Mouse (Mus musculus) kidney, postnatal 25 days (tissue): ENCODE measurements around the gene Oxa1l.
A peak's percentile ranks its signal among the peaks of the same experiment; 100 is the strongest.

Experiments
- DNase-seq, 2 experiments: peaks; one replicate each; pipeline ENCODE4 v3.0.0; 2021; ENCODE audit warnings: mixed read lengths in 2 of 2

Gene Oxa1l

GRCm38 (mm10) chr14:54371460-54371859, 10.8 kb downstream of the Oxa1l start:
- peak in 1 of 2 experiments; percentile 34 for DNase-seq

- DNase-seq, result peak; percentile 58 to 71
Observed at GRCm38 (mm10) chr14:54372923-54373322, 12.3 kb downstream of the Oxa1l start.

- peak; percentile 69 to 74 for DNase-seq
Observed at GRCm38 (mm10) chr14:54375916-54376315, 15.3 kb downstream of the Oxa1l start.

GRCm38 (mm10) chr14:54377166-54377565, 16.5 kb downstream of the Oxa1l start:
- DNase-seq, result no peak

- DNase-seq, result peak in 1 of 2 experiments; percentile 38
Observed at GRCm38 (mm10) chr14:54379571-54379970, 18.9 kb downstream of the Oxa1l start.

- DNase-seq, result peak in 1 of 2 experiments; percentile 50
Observed at GRCm38 (mm10) chr14:54380616-54381015, 20.0 kb downstream of the Oxa1l start.

- DNase-seq, result peak; percentile 47 to 62
Observed at GRCm38 (mm10) chr14:54381816-54382215, 21.2 kb downstream of the Oxa1l start.

GRCm38 (mm10) chr14:54382641-54383040, 22.0 kb downstream of the Oxa1l start:
- no peak for DNase-seq

- peak; percentile 56 to 73 for DNase-seq
Observed at GRCm38 (mm10) chr14:54383355-54383771, 22.7 kb downstream of the Oxa1l start.

- DNase-seq, result no peak
Observed at GRCm38 (mm10) chr14:54384396-54384795, 23.8 kb downstream of the Oxa1l start.

- DNase-seq, result peak; percentile 73 to 84
Observed at GRCm38 (mm10) chr14:54385968-54386618, 25.5 kb downstream of the Oxa1l start.

GRCm38 (mm10) chr14:54387546-54387945, 26.9 kb downstream of the Oxa1l start:
- peak; percentile 70 to 85 for DNase-seq

- DNase-seq, result no peak
Observed at GRCm38 (mm10) chr14:54390843-54391242, 30.2 kb downstream of the Oxa1l start.

GRCm38 (mm10) chr14:54393794-54394193, 33.2 kb downstream of the Oxa1l start:
- peak in 1 of 2 experiments; percentile 24 for DNase-seq

GRCm38 (mm10) chr14:54394309-54394708, 33.7 kb downstream of the Oxa1l start:
- no peak for DNase-seq

GRCm38 (mm10) chr14:54396685-54397084, 36.1 kb downstream of the Oxa1l start:
- peak; percentile 49 to 53 for DNase-seq

- DNase-seq, result peak in 1 of 2 experiments; percentile 38
Observed at GRCm38 (mm10) chr14:54397872-54398527, 37.4 kb downstream of the Oxa1l start.

- DNase-seq, result no peak
Observed at GRCm38 (mm10) chr14:54398528-54398916, 37.9 kb downstream of the Oxa1l start.

GRCm38 (mm10) chr14:54398921-54399382, 38.3 kb downstream of the Oxa1l start:
- DNase-seq, result peak; percentile 71 to 84

GRCm38 (mm10) chr14:54401723-54402122, 41.1 kb downstream of the Oxa1l start:
- DNase-seq, result no peak

GRCm38 (mm10) chr14:54408336-54409056, 47.9 kb downstream of the Oxa1l start:
- DNase-seq, result peak; percentile 50 to 78

GRCm38 (mm10) chr14:54409057-54409645, 48.5 kb downstream of the Oxa1l start:
- DNase-seq, result peak in 1 of 2 experiments; percentile 44
